Mouse (Mus musculus) spleen, postnatal 10 days (tissue): Measurements from ENCODE around the gene Tpgs1.

Experiments used
- DNase-seq, 2 experiments: peaks; one replicate each; pipeline ENCODE4 v3.0.0; 2021 to 2022; ENCODE audit warnings: low spot score in 2 of 2

Tpgs1 gene

DNA sequence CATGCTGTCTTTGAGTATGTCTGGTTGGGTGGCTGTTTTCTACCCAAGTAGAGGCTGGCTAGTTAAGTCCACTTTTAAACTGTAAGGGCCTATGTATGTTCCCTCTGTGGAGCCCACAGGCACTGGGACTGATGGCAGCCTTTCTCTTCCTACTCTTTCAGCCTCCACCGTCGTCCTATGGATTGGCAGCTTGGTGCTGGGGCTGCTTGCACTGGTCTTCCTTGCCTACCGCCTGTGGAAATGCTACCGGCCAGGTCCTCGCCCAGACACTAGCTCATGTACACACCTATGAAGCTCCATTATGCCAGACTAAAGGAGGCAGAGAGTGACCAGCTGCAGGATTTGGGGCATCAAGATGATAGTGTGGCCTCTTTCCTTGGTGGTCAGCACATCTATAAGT, 1.1 kb upstream of the Tpgs1 start:
- DNase-seq, result no peak

DNA sequence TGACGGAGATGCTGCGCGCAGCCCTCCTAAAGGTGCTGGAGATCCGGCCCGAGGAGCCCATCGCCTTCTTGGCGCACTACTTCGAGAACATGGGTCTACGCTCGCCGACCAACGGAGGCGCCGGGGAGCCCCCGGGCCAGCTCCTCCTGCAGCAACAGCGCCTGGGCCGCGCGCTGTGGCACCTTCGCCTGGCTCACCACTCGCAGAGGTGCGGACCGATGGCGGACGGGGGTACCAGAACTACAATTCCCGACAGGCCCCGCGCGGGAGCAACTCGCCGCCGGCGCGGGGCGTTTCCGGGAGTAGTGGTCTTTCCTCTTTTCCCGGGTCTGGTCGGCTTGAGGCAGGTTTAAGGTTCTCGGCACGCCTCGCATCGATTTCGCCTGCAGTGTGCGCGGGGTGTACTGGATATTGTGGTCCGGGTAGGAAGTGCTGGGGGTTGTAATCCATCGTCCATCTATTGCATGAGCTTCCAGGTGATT, 448 bp downstream of the Tpgs1 start:
- peak; percentile 79 to 83 for DNase-seq

DNA sequence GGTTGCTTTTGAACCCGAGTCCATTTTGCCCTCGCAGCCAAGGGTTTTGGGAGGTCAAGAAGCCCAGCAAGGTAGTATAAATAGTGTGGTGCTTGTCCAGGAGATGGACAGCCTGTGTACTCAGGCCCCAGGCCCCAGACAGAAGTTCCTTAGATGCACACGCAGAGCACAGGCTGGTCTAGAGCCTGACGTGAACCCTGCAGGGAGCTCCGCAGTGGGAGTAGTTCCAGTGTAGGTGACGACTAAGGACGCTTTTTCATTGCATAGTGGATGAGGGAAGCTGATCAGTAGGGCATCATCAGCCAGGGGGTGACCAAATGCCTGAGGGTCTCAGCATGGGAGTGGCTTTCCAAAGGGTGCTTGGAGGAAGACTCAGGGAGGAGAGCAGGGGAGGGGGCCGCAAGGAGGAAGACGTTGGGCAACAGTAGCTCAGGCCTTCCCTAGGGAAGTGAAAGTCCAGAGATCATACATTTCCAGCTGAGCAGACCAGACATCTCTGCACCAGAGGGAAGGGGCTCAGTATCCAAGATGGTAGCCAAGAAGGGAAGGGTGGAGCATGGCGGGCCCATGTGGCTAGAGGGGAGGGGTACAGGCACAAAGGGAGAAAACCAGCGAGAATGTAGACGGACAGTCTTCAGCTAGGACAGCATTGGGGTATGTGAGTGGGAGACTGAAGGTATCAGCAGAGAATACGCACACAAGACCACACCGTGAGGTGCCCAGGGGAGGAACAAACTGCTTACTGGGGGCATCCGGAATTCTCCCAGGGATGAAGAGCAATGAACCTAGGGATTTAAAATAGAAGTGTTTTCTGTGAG, 1.1 kb downstream of the Tpgs1 start:
- no peak for DNase-seq

DNA sequence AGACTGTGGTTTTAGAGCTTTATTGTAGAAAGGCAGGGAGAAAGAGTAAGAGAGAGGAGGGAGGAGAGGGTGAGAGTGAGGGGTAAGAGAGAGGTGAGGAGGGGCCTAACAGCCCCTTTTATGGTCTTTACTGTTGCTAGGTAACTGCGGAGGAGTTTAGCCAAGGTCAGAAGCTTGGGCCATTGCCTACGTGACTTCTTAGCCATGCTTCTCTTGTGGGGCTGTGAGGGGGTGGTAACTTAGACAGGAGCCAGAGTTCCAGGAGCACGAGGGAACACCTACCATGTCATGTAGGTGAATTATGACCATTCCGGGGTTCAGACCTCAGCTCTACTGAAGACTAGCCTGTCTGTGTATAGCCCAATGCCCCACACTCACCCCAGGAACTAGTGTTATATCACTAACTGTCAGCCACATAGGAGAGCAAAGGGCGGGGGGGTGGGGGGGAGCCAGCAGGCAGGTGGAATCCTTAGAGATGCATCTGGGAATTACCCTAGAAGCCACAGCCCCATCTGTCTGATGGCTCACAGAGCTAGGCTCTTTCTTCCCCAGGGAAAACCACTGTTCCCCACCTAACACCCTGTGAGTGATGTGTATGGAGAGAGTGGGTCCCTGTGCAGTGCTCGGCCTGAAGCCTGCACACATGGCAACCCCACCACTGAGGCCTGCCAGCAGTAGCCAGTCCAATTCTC, 2.4 kb downstream of the Tpgs1 start:
- no peak for DNase-seq

DNA sequence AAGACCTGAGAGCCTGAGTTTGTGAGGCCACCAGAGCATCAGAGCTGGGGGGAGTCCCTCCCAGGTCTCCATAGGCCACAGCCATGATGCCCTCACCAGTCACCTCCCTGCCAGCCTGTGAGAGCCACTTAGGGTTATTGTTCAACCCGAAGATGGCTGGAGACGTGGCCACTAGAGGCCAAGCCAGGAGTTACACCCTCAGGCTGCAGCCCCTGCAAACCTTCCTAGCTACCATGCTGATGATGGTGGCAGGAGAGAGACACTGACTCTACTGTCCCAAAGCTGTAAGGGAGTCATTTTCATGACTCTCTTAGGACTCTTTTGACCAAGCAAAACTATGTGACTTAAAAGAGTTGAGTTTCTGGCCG, 2.9 kb downstream of the Tpgs1 start:
- DNase-seq, result no peak

DNA sequence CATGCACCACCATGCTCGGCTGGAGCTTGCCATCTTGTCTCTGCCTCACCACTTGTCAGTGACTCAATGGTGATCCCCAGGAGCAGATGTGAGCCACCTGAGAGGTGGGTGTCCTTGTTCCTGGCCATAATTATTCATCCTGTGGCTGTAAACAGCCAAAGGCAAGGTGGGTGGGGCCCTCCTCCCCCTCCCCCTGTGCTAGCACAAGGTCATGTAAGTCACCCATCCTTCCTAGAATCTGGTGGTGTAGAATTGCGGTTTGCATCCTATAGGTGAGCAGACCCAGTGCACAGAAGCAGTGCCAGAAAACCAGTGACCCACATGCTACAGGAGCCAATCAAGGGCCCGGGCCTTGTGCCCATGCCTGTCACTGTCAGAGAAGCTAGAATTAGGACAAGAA, 3.9 kb downstream of the Tpgs1 start:
- no peak for DNase-seq

DNA sequence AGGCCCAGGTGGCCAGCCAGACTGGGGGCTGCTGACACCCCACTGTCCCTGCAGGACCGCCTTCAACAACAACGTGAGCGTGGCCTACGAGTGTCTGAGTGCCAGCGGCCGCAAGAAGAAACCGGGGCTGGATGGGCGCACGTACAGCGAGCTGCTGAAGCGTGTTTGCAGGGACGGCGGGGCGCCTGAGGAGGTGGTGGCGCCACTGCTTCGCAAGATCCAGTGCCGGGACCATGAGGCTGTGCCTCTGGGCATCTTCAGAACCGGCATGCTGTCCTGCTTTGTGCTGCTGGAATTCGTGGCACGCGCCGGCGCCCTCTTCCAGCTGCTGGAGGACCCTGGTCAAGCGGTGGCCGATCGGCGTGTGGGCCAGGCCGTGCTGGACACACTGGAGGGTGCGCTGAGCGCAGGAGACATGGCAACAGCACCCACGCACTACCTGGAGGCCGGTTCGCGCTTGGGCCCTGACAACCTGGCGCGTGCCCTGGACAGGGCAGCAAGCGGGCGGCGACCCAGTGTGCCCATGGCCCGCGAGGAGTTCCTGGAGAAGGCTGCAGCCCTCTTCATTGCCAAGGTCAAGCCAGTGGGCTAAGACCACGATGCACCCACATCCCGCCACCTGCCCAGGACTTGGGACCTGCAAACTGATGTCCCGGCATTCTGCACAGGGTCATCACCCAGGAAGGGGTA, 6.3 kb downstream of the Tpgs1 start:
- no peak for DNase-seq

DNA sequence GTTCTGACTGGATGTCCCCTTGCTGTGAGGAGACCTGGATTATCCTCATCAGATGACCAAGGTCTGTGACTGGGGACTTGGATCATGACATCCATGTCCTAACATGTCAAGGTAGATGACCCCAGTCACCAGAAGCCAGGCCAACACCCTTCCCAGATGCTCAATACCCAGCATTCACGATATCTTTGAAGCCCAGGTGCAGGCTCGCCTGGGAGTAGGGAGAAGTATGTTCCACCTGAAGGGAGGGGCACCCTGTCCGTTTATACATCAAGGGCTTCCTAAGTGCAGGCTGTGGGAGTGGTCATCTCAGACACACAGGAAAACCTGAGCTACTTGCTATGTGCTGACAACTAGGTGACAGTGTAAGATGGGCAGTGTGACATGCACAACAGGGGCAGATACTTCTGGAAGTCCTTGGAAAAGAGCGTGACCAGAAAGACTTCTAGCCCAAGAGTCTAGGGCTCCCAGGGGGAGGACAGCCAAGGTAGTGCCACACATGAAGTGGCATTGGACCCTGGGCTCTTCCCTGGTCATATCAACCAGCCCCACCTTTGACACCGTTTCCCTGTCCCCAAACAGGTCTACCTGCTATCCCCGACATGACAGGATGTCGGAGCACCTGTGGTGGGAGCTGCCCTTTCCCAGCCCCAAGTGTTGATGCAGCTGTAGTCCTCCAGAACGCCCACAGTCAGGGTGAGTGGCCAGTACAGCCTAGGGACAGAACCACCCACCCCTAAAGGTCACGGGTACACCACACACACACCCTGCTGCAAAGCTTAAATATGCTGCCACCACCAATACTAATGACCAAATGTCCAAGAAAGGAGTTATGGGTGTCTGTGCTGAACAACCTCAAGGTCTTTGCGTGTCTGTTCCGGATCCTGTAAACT, 11.7 kb downstream of the Tpgs1 start:
- DNase-seq, result peak in 1 of 2 experiments; percentile 42

DNA sequence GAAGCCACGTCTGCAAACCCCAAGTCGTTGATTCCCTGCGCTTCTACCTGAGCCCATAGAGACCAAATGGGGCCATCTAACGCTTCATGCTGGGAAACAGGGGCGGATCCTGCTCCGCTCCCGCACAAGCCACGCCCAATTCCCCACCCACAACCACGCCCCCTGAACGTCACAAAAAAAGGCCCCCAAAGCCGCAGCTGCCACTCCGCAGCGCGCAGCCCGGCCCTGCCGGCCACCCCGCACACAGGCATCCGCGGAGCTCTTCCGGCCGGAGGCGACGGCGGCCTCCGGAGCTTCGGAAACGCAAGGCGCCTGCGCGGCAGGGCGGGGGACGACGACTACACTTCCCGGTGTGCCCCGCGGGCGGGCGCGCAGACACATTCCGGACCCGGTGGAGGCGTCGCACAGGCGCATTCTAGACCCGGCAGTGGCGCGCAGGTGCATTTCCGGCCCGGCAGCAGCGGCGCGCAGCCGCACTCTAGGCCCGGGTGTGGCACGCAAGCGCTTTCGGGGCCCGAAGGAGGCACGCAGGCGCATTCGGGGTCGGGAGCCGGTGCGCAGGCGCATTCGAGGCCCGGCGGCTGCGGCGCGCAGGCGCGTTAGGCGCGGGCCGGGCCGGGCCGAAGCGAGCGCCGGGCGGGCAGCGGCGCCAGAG, 12.5 kb downstream of the Tpgs1 start, which contains the start of gene Cdc34:
TSS of gene Cdc34 (plus strand) at position 605 of the 655 bp plus-strand sequence.
- DNase-seq, result peak; percentile 98 to 99

DNA sequence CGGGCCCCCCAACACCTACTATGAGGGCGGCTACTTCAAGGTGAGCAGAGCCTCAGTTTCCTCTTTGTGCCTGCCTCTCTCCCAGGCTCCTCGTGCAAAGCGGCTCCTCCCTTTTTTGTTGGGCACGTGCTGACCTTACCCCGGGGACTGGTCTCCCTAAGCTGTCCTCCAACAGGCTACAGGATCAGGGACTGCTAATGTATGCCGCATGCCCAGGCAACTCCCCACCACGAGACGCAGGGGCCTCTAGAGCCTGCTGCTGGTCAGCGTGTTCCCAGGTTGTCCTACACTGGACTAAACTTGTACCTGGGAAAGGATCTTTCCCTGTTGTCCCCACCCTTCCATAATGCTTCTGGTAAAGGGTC, 13.4 kb downstream of the Tpgs1 start:
- DNase-seq, result peak; percentile 50 to 51

DNA sequence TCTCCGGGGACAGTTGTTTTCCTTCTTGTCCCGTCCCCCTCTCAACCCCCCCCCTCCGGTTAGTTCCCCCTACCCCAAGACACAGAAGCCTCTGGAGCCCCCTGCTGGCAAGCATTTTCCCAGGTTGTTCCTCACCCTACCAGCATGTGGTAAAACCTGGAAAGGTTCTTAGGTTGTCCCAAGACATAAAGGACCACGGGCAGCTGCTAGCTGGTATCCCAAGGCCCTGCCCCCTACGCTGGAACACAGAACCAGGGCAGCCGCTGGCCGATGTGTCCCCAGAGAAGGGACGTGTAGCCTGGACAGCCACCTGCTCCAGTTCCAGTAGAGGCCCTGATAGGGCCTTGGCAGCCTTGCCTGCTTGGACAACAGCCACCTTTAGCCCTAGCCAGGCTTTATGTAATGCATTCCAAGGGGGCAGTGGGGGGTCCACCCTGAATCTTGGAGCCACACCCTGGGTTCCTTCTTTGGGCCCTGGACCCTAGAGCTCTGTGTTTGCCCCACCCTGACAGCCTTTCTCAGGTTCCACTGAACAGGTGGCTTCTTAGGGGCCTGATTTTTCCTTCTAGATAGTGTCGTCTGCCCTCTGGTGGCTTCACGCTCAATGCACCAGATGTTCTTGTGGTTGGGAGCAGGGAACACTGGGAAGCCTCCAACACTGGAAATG, 13.9 kb downstream of the Tpgs1 start:
- peak; percentile 55 to 81 for DNase-seq

DNA sequence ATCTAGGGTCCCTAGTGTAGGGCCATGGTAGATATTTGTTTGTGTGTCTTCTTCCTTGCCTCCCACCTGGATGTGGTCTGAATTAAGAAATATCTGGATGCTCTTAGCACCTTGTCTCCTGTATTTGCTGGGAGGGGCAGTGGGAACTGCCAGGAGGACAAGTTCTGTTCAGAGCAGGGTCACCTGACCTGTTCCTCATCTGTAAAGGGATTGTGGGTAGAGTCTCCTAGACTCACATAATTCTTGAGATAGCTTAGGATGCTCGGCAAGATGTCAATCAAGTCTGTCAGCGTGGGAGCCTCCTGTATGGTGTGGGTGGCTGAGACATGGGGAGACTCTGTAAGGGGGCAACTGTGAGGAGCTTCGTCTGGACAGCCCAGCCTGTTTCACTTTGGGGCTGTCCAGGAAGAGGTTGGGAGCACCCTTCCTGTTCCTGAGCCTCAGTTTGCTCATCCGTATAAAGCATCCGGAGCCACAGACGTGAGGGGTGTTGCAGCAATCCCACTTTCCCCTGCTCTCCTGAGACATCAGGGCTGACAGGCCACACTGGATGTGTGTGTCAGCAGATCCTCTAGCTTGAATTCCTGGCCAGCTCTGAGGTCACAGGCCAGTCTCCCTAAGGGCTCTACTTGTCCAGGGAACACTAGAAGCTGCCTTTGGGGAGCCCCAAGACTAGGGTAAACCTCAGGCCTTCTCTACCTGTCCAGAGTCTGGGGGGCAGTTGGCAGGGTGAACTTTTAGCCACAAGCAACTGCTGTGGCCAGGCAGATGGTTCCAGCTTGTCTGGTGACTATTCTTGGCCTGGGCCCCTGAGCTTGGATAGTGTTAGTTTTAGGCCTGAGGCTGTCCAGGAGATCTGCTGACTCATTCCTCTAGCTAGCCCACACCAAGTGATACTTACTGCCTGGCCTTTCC, 14.8 kb downstream of the Tpgs1 start:
- no peak for DNase-seq

DNA sequence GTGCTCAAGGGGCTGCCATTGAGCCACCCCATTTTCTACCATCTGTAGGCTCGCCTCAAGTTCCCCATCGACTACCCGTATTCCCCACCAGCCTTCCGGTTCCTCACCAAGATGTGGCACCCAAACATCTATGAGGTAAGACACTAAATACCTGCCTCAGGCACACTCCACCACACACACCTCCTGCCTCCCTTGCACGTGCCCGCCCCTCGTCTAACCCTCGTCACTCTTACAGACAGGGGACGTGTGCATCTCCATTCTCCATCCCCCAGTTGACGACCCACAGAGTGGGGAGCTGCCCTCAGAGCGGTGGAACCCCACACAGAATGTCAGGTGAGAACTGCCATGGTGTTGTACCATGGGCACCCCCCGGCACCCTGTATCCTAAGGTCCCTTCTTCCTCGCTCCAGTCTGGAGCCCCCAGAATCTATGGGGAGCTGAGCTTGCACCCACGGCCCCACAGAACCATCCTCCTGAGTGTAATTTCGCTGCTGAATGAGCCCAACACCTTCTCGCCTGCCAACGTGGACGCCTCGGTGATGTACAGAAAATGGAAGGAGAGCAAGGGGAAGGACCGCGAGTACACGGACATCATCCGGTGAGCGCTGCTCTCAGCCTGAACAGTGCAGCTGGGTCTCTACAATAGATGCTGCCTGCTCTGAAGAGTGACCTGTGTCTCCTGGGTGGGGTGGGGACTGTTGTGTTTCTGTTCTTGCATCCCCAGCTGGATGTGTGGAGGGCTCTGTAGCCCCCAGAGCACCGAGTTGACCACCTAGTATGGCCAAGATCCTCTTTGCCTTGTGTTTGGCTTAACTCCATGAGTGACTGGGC, 15.8 kb downstream of the Tpgs1 start:
- no peak for DNase-seq

DNA sequence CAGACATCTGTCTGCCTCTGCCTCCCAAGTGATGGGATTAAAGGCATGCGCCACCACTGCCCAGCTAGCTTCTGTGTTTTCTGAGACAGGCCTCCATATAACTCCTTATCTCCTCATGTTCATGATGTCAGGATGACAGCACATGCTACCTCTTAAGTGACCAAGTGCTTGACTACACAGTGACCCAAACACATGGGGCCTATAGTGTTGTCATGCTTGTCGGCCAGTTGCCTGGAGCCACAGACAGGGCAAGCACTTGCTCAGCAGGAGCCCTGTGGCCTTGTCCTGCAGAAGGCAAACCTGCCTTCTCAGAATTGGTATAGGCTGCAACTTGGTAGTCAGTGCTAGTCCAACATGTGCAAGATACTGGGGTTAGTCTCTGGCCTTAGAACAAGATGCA, 17.1 kb downstream of the Tpgs1 start:
- no peak for DNase-seq

DNA sequence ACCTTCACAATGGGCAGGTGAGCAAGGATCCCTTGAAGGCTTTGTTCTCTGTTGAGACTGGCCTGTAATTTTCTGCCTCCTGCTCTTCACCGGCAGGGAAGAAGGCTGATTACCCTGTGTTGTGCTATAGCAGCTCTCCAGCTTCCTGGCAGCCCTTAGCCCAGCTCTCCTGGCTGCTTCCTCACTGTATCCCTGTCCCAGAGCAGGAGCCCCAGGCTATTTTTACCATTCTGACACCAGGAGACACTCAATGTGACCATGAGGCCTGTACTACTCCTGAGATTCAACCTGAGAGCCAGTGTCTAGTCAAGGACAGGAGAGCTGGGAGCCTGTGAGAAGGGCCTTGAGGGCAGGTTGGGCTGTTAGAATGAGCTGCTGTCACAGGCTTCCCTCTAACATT, 17.5 kb downstream of the Tpgs1 start:
- DNase-seq, result no peak

DNA sequence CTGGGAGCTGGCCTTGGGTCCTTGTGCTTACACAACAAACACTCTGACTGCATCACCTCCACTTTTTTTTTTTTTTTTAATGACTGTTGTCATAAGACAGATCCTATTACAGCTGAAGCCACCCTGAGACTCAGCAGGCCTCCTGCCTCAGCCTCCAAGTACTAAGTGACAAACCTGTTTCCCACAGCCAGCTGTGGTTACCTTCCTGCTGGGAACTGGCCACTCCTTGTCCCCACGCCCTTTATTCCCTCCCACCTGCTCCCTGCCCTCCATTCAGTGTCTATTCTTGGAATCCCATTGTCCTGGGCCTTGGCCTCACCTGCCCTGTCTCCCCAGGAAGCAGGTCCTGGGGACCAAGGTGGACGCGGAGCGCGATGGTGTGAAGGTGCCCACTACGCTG, 18.3 kb downstream of the Tpgs1 start:
- no peak for DNase-seq

DNA sequence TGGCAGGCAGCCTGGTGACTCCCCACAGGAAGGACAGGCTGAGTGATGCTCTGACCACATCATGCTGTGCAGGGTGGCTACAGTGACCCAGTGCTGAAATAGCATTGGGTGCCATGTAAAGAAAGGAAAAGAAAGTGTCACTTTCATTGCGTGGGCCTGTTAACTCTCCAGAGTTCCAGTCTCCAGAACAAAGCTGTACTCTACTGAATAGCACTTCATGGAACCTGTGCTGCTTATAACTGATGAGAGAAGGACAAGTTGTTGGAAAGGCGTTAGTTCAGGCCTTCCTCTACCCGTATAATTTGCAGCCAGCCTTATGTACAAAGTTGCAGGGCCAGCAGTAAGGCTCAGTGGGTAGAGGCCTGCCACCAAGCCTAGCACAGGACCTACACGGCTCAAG, 19.6 kb downstream of the Tpgs1 start, which contains the start of gene Gzmm:
TSS of gene Gzmm (plus strand) at position 301 of the 400 bp plus-strand sequence.
- DNase-seq, result no peak

DNA sequence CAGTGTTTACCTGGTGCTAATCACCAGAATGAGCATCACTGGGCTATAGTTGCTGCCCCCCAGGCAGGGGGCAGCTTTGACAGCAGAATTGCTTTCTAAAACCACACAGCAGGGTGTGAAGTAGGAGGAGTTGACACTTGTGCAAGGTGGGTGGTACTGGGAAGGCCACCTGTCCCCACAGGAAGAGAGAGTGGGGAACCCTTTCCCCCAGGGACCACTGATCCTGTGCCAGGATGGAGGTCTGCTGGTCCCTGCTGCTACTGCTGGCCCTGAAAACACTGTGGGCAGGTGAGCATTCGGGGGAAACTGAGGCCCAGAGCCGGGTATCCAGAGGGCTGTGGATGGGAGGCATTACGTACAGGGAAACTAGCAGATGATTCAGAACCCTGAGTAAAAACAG, 20.0 kb downstream of the Tpgs1 start:
- no peak for DNase-seq
